Mouse (Mus musculus) embryonic facial prominence, embryonic 15.5 days (tissue): ENCODE results near the gene Ildr1. TPM values are rescaled to one million over a fixed set of nuclear protein-coding genes. Genes with fewer than 3 reads are reported as not detected.

Experiments used
- ATAC-seq: fragments of 200-750 bp; cut with Nextera tagmentation; 2 replicates; pipeline ENCODE4 v1.8.0; 2017; ENCODE audit warnings: low read depth, moderate TSS enrichment; ENCODE audit not compliant: insufficient number of reproducible peaks, low FRiP score, low TSS enrichment
- H3K27ac ChIP-seq: fragments of 300-500 bp; sonication (generic); replicated peaks from 2 replicates; pipeline ENCODE4 v1.5.1; 2015; ENCODE audit warnings: mild to moderate bottlenecking, inconsistent platforms
- H3K27me3 ChIP-seq: fragments of 300-500 bp; sonication (generic); 2 replicates; pipeline ENCODE4 v1.6.1; 2015; ENCODE audit warnings: inconsistent platforms
- H3K36me3 ChIP-seq: fragments of 300-500 bp; sonication (generic); 2 replicates; pipeline ENCODE4 v1.6.1; 2015; ENCODE audit warnings: mild to moderate bottlenecking, inconsistent platforms
- H3K4me1 ChIP-seq: fragments of 300-500 bp; sonication (generic); 2 replicates; pipeline ENCODE4 v1.6.1; 2015; ENCODE audit warnings: inconsistent platforms
- H3K4me2 ChIP-seq: fragments of 300-500 bp; sonication (generic); replicated peaks from 2 replicates; pipeline ENCODE4 v1.6.1; 2015; ENCODE audit warnings: mild to moderate bottlenecking, inconsistent platforms
- H3K4me3 ChIP-seq: fragments of 300-500 bp; sonication (generic); replicated peaks from 2 replicates; pipeline ENCODE4 v1.5.1; 2015; ENCODE audit warnings: mild to moderate bottlenecking, inconsistent platforms
- H3K9ac ChIP-seq: fragments of 300-500 bp; sonication (generic); 2 replicates; pipeline ENCODE4 v1.6.1; 2015; ENCODE audit warnings: inconsistent platforms
- H3K9me3 ChIP-seq: fragments of 300-500 bp; sonication (generic); replicated peaks from 2 replicates; pipeline ENCODE4 v1.6.1; 2016; ENCODE audit warnings: inconsistent platforms
- WGBS: fragments of 180-500 bp; shearing (Covaris S2); methylation state at CpG from one replicate; pipeline ENCODE4 v1.1.7; 2015; 5-methylcytosine and 5-hydroxymethylcytosine counted together
- polyA plus RNA-seq: library from polyadenylated mRNA; unstranded; fragments of >200 nt; fragmentation: Nextera tagmentation; extraction: Ambion mirVana; gene quantifications from 2 replicates; pipeline ENCODE4 v1.2.1, GENCODE M21; 2015

Gene Ildr1
- polyA plus RNA-seq, 1 experiment from 2014 or later: 7.0 TPM

GRCm38 (mm10) chr16:36772996-36773395 lies 79.2 kb downstream of the Ildr1 start:
- Histone ChIP-seq H3K27ac (no peak overlapping the region), H3K4me1 (no peaks in the 10 kb centered on the region), H3K27me3 (no peaks in the 10 kb centered on the region), H3K9ac (no peak overlapping the region), H3K4me2 (no peak overlapping the region), H3K36me3 (no peaks in the 10 kb centered on the region), H3K4me3 (no peak overlapping the region), H3K9me3 (no peaks in the 10 kb centered on the region)
- 90% methylated on average over 5 of the region's 5 CpGs for WGBS
- no peak for ATAC-seq

GRCm38 (mm10) chr16:36775658-36776057 lies 81.9 kb downstream of the Ildr1 start:
- Histone ChIP-seq H3K4me3 (no peak overlapping the region), H3K27me3 (no peaks in the 10 kb centered on the region), H3K4me2 (no peak overlapping the region), H3K36me3 (no peaks in the 10 kb centered on the region), H3K27ac (no peak overlapping the region), H3K4me1 (no peaks in the 10 kb centered on the region), H3K9ac (no peak overlapping the region), H3K9me3 (no peaks in the 10 kb centered on the region)
- 73% methylated on average over 6 of the region's 6 CpGs for WGBS
- no peak for ATAC-seq

Other genes with a start within 250 kb of the Ildr1 start
- 158 and 184 TPM in 2 replicates for gene Stfa3, start 238.6 kb upstream of the Ildr1 start, polyA plus RNA-seq
- gene Casr, start 131.8 kb upstream of the Ildr1 start, polyA plus RNA-seq: 0.37 and 0.42 TPM in 2 replicates
- 3.3 and 3.5 TPM in 2 replicates for gene Cd86, start 27.9 kb upstream of the Ildr1 start, polyA plus RNA-seq
- gene Slc15a2, start 91.0 kb downstream of the Ildr1 start, polyA plus RNA-seq: 7.1 and 9.7 TPM in 2 replicates
- 36.5 and 38.2 TPM in 2 replicates for gene Iqcb1, start 134.4 kb downstream of the Ildr1 start, polyA plus RNA-seq
- 7.5 and 8.1 TPM in 2 replicates for gene Eaf2, start 181.0 kb downstream of the Ildr1 start, polyA plus RNA-seq
- 125 and 137 TPM in 2 replicates for gene Golgb1, start 181.2 kb downstream of the Ildr1 start, polyA plus RNA-seq
- 7.7 and 9.4 TPM in 2 replicates for gene Hcls1, start 241.0 kb downstream of the Ildr1 start, polyA plus RNA-seq